Comparison of ENCODE assay signal across 25 mouse cellular contexts in genomic region chr6:99325881-99326280, GRCm38 (mm10).
A peak's percentile ranks its signal among the peaks of the same experiment; 100 is the strongest.
DNase-seq lines count a peak whose midpoint lies in the region; ATAC-seq and TF ChIP-seq lines count a peak whose summit lies in the region.
"Had no signal": no experiment of that assay in that cellular context is flagged by ENCODE, and none has a peak within 500 bp of the region (broad histone marks: within the 10 kb centered on the region; RNA-seq: fewer than 3 reads in every experiment).

No protein-coding gene starts in this region.

- ATAC-seq in kidney, embryonic 15.5 days (replicated peaks; ENCODE audit: low FRiP score) = no peak
- ATAC-seq in kidney, embryonic 14.5 days (ENCODE audit: low FRiP score, low TSS enrichment) = no peak
- ATAC-seq: CD4-positive, CD25-positive, alpha-beta regulatory T cell, adult 4 months; forebrain, embryonic 15.5 days had no signal

- H3K27me3 ChIP-seq in kidney, adult 2 months (replicated peaks; ENCODE audit: control insufficient read depth, insufficient read depth, low read length) = no peaks in the 10 kb centered on the region
- H3K27me3 ChIP-seq in kidney, embryonic 15.5 days = no peaks in the 10 kb centered on the region
- no peaks in the 10 kb centered on the region for H3K27me3 ChIP-seq in kidney, embryonic 14.5 days (ENCODE audit: control insufficient read depth, insufficient read depth, low read length)
- H3K27me3 ChIP-seq: embryonic facial prominence, embryonic 12.5 days; embryonic facial prominence, embryonic 15.5 days; forebrain, embryonic 12.5 days; forebrain, embryonic 15.5 days; heart, embryonic 13.5 days had no signal

- H3K27ac ChIP-seq in kidney, adult 2 months (ENCODE audit: insufficient read depth, low read depth, low read length) = no peak overlapping the region
- H3K27ac ChIP-seq in kidney, embryonic 15.5 days = no peak overlapping the region
- no peak overlapping the region for H3K27ac ChIP-seq in kidney, embryonic 14.5 days (ENCODE audit: low read depth, low read length)
- H3K27ac ChIP-seq: embryonic facial prominence, embryonic 12.5 days; embryonic facial prominence, embryonic 15.5 days; forebrain, embryonic 12.5 days; forebrain, embryonic 15.5 days; heart, adult 2 months; heart, embryonic 10.5 days; heart, embryonic 13.5 days; hindbrain, embryonic 14.5 days had no signal

- H3K9me3 ChIP-seq in kidney, embryonic 15.5 days (replicated peaks) = no peaks in the 10 kb centered on the region
- H3K9me3 ChIP-seq in kidney, embryonic 14.5 days (ENCODE audit: control insufficient read depth, low read length) = no peaks in the 10 kb centered on the region
- H3K9me3 ChIP-seq: embryonic facial prominence, embryonic 12.5 days; embryonic facial prominence, embryonic 15.5 days; forebrain, embryonic 12.5 days; forebrain, embryonic 15.5 days; heart, embryonic 10.5 days; heart, embryonic 13.5 days had no signal

- H3K4me1 ChIP-seq in kidney, adult 2 months (ENCODE audit: control insufficient read depth, insufficient read depth, low read length) = peaks cover 10% of the 10 kb centered on the region; the same call in 1 of the 2 replicates
- peaks cover 13% of the 10 kb centered on the region for H3K4me1 ChIP-seq in kidney, embryonic 15.5 days
- peaks cover 11% of the 10 kb centered on the region for H3K4me1 ChIP-seq in kidney, embryonic 14.5 days (ENCODE audit: control insufficient read depth, insufficient read depth, low read length)
- H3K4me1 ChIP-seq: forebrain, embryonic 15.5 days; heart, embryonic 10.5 days had no signal

- TF ChIP-seq CTCF in kidney, adult 2 months (conservative IDR thresholded peaks at IDR 0.05; ENCODE audit: insufficient read depth, insufficient read length, low read depth, low read length) = no peak

- peak; percentile 81 for DNase-seq in kidney, adult 2 months
- peak; percentile 49 for DNase-seq in kidney, postnatal 14 days
- peak; percentile 43 to 68 for DNase-seq in kidney, postnatal 36 days
- no peak for DNase-seq in lung, postnatal 36 days
- DNase-seq: adrenal gland, adult 2 months; adrenal gland, postnatal 14 days; cerebellum, adult 11 months; cerebellum, adult 2 months; cerebellum, adult 9-11 months; cerebellum, postnatal 25 days; gastrocnemius, postnatal 25 days; heart, adult 2 months; heart, postnatal 14 days; heart, postnatal 4 days had no signal

- no peak overlapping the region for H3K4me2 ChIP-seq in kidney, embryonic 15.5 days
- H3K4me2 ChIP-seq in kidney, embryonic 14.5 days (replicated peaks; ENCODE audit: low read depth, low read length) = no peak overlapping the region
- H3K4me2 ChIP-seq: embryonic facial prominence, embryonic 12.5 days; embryonic facial prominence, embryonic 15.5 days; forebrain, embryonic 12.5 days; forebrain, embryonic 15.5 days; heart, embryonic 13.5 days; hindbrain, embryonic 14.5 days had no signal

- 78% methylated on average over 2 of the region's 2 CpGs for WGBS in kidney, adult 2 months
- 94% methylated on average over 2 of the region's 2 CpGs for WGBS in kidney, embryonic 15.5 days
- WGBS in kidney, embryonic 14.5 days = 93% methylated on average over 2 of the region's 2 CpGs

- no peak for TF ChIP-seq POLR2A in kidney, adult 2 months (IDR thresholded peaks at IDR 0.05; ENCODE audit: low read depth, low read length)

- H3K36me3 ChIP-seq in kidney, adult 2 months (ENCODE audit: control insufficient read depth, insufficient read depth, low read length) = no peaks in the 10 kb centered on the region
- no peaks in the 10 kb centered on the region for H3K36me3 ChIP-seq in kidney, embryonic 15.5 days
- no peaks in the 10 kb centered on the region for H3K36me3 ChIP-seq in kidney, embryonic 14.5 days (ENCODE audit: control insufficient read depth, insufficient read depth, low read length)
- H3K36me3 ChIP-seq: embryonic facial prominence, embryonic 12.5 days; embryonic facial prominence, embryonic 15.5 days; forebrain, embryonic 12.5 days; forebrain, embryonic 15.5 days; heart, embryonic 10.5 days; heart, embryonic 13.5 days had no signal

- H3K9ac ChIP-seq in kidney, embryonic 15.5 days = no peak overlapping the region
- no peak overlapping the region for H3K9ac ChIP-seq in kidney, embryonic 14.5 days (ENCODE audit: low read depth, low read length)
- H3K9ac ChIP-seq: embryonic facial prominence, embryonic 12.5 days; embryonic facial prominence, embryonic 15.5 days; forebrain, embryonic 12.5 days; forebrain, embryonic 15.5 days; heart, embryonic 13.5 days; hindbrain, embryonic 14.5 days had no signal

- H3K4me3 ChIP-seq in kidney, adult 2 months (ENCODE audit: insufficient read depth, low read depth, low read length) = no peak overlapping the region
- H3K4me3 ChIP-seq in kidney, embryonic 15.5 days (replicated peaks) = no peak overlapping the region
- no peak overlapping the region for H3K4me3 ChIP-seq in kidney, embryonic 14.5 days (ENCODE audit: low read length)
- H3K4me3 ChIP-seq: embryonic facial prominence, embryonic 12.5 days; embryonic facial prominence, embryonic 15.5 days; erythroblast, embryonic 14.5 days; forebrain, embryonic 12.5 days; forebrain, embryonic 15.5 days; heart, adult 2 months; heart, embryonic 10.5 days; heart, embryonic 13.5 days had no signal
